Mouse (Mus musculus) spleen, postnatal 10 days (tissue): Measurements from ENCODE around the gene Adamts4.
A peak's percentile ranks its signal among the peaks of the same experiment; 100 is the strongest.
"Not testable (repeated sequence)": the region's sequence is repeated elsewhere in the genome, so short reads cannot be mapped to it uniquely, and the experiment has no call there.

ENCODE experiments used
- DNase-seq, 2 experiments: peaks; one replicate each; pipeline ENCODE4 v3.0.0; 2021 to 2022; ENCODE audit warnings: low spot score in 2 of 2

Gene Adamts4

DNA sequence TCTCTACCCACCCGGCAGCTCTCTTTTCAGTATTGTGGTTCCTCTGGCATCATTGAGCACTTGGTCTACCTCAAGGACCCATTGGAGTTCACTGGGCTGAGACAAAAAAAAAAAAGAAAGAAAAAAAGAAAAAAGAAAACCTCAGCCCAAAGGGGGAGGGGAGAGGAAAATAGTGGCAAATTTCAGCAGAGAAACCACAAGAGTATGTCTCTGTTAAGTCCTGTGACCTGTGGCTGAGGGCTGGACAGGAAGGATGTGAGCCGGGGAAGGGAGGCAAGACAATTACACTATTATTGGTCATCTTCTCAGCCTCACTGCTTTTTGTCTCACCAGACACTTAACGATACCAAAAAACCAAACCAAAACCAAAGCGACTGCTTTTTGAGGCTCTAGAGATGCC is 18.4 kb upstream of the Adamts4 start:
- no peak for DNase-seq

GRCm38 (mm10) chr1:171232348-171232747 is 17.9 kb upstream of the Adamts4 start:
- DNase-seq: no peak

GRCm38 (mm10) chr1:171232800-171233730 is 17.2 kb upstream of the Adamts4 start:
- no peak for DNase-seq

- peak in 1 of 2 experiments; percentile 43 for DNase-seq
These were observed 16.1 kb upstream of the Adamts4 start, which contains the start of gene Fcer1g for GRCm38 (mm10) chr1:171234126-171234525. Fcer1g (minus strand) TSS chr1:171234365.

GRCm38 (mm10) chr1:171234538-171234937 is 15.7 kb upstream of the Adamts4 start:
- DNase-seq: no peak

DNA sequence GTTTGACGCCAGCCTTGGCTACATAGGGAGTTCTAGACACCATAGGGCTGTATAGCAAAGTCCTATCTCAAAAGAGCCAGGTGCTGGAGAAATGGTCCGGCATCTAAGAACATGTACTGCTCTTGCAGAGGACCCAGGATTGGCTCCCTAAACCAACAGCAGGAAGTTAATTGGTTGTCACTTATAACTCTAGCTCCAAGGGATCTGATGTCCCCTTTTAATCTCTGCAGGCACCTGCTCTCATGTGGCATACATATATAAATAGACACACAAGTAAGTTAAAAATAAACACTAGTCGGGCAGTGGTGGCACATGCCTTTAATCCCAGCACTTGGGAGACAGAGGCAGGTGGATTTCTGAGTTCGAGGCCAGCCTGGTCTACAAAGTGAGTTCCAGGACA is 14.4 kb upstream of the Adamts4 start:
- no peak for DNase-seq

DNA sequence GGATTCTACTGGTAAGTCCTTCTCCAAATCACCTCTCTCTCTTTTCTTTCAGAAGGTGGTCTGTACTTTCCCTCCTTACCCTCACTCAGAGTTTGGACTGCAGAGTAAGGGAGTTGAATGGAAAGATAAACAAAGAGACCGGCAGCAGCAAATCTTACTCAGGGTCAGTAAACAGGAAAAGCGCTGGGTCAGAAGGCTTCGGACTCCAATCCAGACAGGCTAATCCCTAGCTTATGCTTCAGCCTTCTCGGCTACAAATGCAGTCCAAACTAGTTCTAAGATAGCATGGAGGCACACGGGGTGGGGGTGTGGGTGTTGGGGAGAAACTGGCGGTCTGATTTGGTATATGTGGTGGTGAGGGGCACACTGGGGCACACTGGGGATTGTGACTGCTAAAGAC is 12.8 kb upstream of the Adamts4 start:
- DNase-seq: no peak

- peak; percentile 43 to 75 for DNase-seq
These were observed 11.8 kb upstream of the Adamts4 start for GRCm38 (mm10) chr1:171238463-171238862.

DNA sequence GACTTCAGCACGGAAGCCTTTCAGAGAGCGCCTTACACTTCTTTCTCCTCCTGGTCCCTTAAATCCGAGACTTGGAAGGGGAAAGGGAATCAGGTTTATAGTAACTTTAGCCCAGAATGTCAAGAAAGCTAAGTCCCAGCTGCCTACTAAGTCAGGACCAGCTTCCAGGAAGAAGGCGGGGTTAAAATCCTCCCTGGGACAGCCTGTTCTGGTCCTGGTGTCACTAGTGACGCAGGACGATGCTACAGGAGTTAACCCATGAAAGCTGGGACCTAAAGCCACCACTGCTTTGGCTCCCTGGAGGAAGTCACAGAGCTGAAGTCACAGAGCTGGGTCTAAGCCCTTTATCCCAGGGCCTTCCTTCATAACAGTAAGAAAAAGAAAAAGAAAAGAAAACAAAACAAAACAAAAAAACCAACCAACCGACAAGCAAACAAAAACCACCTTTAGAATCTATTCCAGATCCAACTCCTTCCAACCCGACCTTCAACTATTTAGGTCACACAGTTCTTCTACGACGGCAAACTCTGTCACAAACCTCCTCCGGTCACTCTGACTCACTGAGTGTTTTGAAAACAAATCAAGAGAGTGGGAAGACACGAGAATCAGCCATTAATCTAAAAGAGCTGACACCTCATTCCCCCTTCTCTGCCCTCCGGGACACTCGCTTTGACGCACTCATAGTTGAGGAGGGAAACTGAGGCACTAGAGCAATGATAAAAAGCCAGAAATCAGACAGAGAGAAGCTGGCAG is 10.1 kb upstream of the Adamts4 start:
- no peak for DNase-seq

DNA sequence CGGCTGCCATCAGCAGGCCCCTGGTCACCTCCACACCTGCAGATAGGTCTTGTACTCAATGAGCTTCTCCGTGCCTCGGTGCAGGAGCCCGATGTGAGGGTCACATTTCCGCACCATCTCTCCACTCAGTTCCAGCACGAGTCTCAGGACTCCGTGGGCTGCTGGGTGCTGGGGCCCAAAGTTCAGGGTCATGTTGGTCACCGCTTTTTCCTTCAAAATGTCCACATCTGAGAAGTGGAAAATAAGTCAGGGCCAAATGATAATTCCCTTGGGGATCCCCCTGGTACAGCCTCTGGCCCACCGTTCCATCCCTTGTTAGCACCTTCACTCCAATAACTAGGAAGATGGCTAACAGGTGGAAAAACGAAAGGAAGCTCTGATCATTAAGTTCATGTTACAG is 9.3 kb upstream of the Adamts4 start:
- no peak for DNase-seq

DNA sequence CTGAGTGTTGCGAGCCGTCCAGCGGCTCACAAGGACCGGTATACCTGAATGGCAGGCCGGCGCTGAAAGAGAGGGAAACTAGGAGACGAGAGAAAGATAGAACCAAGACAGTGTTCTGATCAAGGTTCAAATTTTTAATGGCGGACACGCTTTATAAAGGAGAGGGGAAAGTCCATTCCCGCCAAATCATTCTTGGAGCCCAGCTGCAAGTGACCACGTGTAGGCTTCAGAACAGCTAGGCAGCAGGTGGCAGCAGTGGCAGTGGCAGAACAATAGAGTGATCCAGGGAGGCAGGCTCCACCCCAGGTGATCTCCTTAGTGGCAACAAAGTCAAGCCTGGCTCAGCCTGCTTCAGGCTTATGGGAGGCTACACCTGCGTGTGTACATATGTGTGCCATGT is 8.3 kb upstream of the Adamts4 start:
- not testable (repeated sequence) for DNase-seq

DNA sequence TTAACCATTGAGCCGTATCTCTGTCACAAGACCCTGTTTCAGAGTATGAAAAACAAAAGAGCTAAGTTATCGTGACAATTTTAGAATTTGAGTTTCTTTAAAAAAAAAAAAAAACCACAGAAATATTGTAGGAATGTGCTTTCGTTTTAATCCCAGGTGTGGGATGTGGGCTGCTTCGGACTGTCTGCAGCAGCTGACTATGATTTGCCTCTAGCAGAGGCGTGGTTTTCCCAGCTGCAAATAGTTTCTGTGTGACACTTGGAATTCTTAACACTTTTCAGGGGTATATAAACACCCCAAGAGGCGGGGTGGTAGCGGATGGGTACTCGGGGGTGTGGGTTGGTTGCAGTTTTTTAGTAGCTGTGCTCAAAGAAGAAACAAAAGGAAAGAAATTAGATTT is 4.9 kb upstream of the Adamts4 start:
- DNase-seq: no peak

DNA sequence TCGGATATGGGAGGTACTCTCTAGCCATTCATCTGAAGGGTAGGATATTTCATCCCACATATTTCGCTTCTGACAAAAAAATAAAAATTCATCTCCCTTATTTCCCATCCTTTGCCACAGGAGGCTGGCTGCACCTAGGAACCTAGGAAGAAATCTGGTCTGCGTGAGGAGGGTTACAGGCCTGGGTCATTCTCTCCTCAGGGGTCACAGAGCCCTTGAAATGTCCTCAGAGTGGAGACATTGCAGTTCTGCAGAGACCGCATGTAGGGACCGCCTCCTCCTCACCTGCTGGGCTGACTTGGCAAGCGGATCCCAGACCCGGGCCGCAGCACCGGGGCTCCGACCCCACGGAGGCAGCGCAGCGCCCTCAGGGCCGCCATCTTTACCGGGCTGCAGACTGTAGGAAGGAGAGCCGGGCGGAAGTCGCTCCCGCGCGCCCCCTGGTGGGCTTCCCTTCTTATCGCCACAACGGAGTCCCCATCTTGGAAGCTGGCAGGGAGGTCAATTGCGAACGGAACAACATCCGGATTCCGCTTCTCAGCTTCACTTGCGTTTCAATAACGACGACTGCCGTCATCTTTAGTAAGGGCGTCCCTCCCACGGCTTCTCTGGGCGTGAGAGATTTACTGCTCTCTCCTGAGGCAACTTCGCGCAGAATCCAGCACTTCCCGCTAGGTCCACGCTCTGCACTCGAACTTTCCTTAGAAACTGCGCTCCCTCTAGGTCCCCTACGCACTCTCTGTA is 3.3 kb upstream of the Adamts4 start:
- peak; percentile 95 to 98 for DNase-seq

DNA sequence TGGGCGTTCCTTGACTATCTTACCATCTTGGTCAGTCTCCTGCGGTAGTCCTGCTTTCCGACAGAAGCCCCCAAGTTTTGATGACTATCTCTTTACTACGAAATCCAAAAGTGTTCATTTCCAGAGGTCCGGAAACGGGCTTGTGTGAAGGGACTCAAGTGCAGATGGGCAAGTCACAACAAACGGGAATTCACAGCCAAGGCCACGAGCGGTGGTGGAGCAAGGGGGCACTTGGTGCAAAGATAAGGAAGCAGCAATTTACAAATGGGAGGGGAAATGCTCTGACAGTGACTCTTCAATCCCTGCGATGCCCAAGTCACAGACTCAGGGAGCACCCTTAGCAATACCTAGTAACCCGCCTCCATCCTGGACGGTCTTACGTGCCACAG is 2.8 kb upstream of the Adamts4 start:
- DNase-seq: peak in 1 of 2 experiments; percentile 47

GRCm38 (mm10) chr1:171247916-171248315 is 2.3 kb upstream of the Adamts4 start:
- no peak for DNase-seq

DNA sequence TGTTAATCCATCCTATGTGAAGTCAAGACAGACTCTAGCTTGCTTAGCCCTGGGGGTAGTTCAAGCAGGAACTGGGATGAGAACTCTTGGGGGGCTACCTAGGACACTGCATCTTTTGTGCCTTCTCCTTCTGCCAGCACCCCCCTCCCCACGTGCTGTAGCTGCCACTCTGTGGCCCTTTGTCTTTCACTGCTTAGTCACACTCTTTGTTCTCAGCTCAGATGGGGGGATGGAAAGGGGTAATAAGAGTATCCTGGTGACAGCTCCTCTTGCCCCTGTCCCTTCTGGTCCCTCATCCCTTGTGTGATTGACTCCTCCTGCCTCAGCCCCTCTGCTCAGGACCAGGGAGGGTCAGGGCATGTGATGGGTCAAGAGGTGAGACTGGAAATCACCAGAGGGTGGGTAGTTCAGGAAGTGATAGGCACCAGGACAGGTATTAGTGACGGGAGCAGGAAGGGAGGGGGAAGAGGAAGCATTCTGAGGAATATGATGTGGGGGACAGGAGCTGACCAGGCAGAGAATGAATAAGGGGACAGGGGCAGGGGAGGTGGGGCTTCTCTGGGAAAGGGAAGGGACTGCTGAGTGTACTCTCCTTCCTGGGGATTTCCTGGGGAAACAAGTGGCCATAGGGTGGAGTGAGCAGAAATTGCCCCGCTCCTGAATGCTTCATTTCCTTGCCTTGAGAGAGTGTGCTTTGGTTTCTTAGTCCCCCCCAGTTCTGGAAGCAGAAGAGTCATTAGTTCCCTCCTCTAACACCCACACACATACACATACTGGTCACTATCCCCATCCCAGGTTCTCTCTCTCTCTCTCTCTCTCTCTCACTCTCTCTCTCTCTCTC is 1.6 kb upstream of the Adamts4 start:
- DNase-seq: no peak

GRCm38 (mm10) chr1:171250680-171251593 is 716 bp downstream of the Adamts4 start, which contains the start of gene Ndufs2:
Ndufs2 (minus strand) TSS chr1:171251388.
- no peak for DNase-seq

DNA sequence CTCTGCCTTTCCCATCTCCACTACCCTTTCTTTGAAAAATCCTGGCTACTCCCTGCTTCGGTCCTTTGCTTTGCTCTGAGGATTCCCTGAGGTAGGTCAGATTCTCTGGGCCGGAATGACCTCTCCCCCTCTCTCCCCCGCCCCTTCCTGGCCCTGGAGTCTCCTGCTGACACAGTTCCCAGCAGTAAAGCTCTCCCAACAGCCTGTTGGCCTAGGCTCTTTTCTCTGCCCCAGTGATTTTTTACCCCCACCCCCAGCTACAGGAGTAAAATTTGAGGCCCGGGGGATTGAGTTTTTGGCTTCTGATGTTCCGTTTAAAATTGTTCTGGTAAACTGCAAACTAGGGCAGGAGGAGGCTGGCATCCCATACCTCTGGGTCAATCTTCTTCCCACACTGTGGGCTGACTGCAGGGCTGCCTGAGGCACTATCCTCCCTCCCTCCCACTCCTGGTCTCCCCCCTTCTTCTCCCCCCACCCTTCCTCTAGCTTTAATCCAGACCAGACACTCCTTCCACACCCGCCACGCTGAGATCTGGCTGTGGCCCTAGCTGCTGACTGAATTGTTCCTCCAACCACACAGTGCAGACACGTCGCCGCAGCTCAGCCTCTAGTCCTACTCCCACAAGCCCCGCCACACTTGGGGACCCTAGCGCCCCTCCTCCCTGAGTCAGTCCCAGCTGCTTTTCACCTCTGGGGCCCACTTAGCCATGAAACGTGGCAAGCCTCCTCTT is 1.5 kb downstream of the Adamts4 start:
- no peak for DNase-seq

GRCm38 (mm10) chr1:171252415-171252814 is 2.2 kb downstream of the Adamts4 start:
- DNase-seq: no peak
